Mouse (Mus musculus): ENCODE results near the gene Fkbp1a. TPM values are rescaled to one million over a fixed set of nuclear protein-coding genes. Genes with fewer than 3 reads are reported as not detected.
A peak's percentile ranks its signal among the peaks of the same experiment; 100 is the strongest.

Fkbp1a gene
- 3.4 and 4.3 TPM in 2 replicates for polyA plus RNA-seq (2012)

DNA sequence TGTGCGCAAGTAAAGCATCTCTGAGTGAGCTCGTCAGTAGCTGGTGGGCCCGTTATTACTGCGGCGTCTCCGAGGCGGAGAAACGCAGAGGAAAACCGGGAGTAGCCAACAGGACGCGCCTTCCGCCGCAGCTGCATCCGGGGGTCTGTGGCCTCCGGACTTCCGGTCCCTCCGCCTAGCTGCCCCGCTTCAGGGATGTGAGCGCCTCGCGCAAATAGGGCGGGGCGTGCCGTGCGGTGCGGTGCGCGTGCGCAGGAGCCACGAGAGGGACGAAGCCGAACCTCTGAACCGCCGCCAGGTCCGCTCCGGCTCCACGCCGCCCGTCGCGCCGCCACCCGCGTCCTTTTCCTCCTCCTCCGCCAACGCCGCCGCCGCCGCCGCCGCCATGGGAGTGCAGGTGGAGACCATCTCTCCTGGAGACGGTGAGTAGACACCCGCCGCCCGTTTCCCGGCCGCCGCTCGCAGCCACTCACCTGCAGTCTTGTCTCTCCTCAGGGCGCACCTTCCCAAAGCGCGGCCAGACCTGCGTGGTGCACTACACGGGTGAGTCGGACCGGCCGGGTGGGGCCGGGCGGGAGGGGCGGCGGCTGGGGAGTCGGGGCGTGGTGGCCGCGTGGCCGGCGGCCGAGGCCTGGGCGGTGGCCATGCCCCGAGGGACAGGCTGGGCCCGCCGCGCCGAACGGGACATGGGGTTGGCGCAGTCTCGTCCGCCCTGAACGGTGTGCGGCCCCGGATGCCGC, at the start of gene Fkbp1a:
Fkbp1a (plus strand) TSS at position 161 of the 740 bp plus-strand sequence.
- TF ChIP-seq GATA1 (IDR thresholded peaks at IDR 0.05; ENCODE audit: low read length), result no peak
- TF ChIP-seq TAL1 (IDR thresholded peaks at IDR 0.05; ENCODE audit: low read length), result no peak

DNA sequence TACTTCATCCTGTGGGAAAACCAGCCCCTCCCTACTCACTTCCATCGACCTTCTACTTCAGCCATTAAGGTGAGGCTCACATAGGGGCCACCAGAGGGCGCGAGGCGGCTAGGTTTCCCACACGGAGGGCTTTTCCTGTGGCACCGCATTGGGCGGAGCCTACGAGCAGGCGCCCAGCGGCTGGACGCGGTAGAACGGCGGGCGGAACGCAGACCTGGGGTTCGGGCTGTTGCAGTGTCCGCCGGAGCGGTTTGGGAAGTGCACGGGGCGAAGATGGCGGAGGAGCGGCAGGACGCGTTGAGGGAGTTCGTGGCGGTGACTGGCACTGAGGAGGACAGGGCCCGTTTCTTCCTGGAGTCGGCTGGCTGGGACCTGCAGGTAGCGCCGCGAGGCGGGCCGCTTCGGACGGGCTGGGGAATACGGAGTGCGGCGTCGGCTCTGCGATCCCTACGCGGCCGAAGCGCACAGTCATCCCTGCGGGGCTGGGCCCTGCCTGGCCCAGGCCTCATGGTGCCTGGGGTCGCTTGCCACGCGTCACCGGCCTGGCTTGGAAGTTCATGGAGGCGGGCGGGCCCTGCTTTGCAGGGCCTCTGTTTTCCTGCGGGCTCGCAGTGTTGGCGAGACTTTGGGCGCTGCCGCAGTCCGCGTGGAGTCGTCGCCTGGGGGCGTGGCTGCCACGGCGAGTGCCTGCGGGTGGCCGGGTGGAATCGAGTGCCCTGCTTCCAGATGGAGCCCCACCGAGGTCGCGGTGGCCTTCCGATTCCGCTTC, 48.1 kb upstream of the Fkbp1a start, which contains the start of gene Nsfl1c:
Nsfl1c (plus strand) TSS at position 148 of the 769 bp plus-strand sequence.
- TF ChIP-seq GATA1 (IDR thresholded peaks at IDR 0.05; ENCODE audit: low read length), result no peak
- no peak for TF ChIP-seq TAL1 (IDR thresholded peaks at IDR 0.05; ENCODE audit: low read length)

More for the DNA sequence above, at the start of gene Fkbp1a:
- H3K27me3 ChIP-seq (ENCODE audit: control insufficient read depth), result peaks cover 9% of the 10 kb centered on the region
- H3K4me1 ChIP-seq (ENCODE audit: control insufficient read depth), result peaks cover 32% of the 10 kb centered on the region
- peak within 1 kb of the TSS; percentile 70 for H3K4me3 ChIP-seq (replicated peaks)
- peaks cover 17% of the 10 kb centered on the region for H3K36me3 ChIP-seq (ENCODE audit: control insufficient read depth)
- no peaks in the 10 kb centered on the region for H3K9me3 ChIP-seq (ENCODE audit: control insufficient read depth, low read length)

DNA sequence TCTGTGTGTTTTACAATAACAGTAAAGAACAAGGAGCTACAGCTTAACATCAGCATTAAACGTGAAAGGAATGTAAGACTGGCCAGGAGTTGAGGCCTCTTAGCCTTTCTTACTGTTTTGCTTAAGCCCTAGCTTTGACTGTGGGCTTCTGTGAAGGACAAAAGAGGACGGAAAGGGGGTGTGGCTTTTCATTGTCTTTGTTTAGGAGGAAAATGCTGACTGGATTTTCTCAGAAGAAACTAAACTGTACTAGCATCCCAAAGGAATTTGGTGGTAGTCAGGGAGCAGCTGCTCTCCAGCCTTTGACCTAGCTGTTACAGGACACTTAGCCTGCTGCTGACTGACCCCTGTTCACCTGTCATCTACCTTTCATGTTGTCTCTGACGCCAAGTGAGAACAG, 43.9 kb upstream of the Fkbp1a start:
- peaks cover 35% of the 10 kb centered on the region for H3K4me1 ChIP-seq (ENCODE audit: control insufficient read depth)
- TF ChIP-seq TAL1 (IDR thresholded peaks at IDR 0.05; ENCODE audit: low read length) (no peak), GATA1 (IDR thresholded peaks at IDR 0.05; ENCODE audit: low read length) (no peak)
- no peaks in the 10 kb centered on the region for H3K9me3 ChIP-seq (ENCODE audit: control insufficient read depth, low read length)
- no peak overlapping the region for H3K4me3 ChIP-seq (replicated peaks)
- H3K36me3 ChIP-seq (ENCODE audit: control insufficient read depth), result peaks cover 52% of the 10 kb centered on the region
- H3K27me3 ChIP-seq (ENCODE audit: control insufficient read depth), result no peaks in the 10 kb centered on the region

More for the DNA sequence above, 48.1 kb upstream of the Fkbp1a start, which contains the start of gene Nsfl1c:
- peak within 1 kb of the TSS; percentile 80 for H3K4me3 ChIP-seq (replicated peaks)
- peaks cover 5% of the 10 kb centered on the region; the same call in 1 of the 2 replicates for H3K27me3 ChIP-seq (ENCODE audit: control insufficient read depth)
- no peaks in the 10 kb centered on the region for H3K9me3 ChIP-seq (ENCODE audit: control insufficient read depth, low read length)
- peaks cover 21% of the 10 kb centered on the region for H3K4me1 ChIP-seq (ENCODE audit: control insufficient read depth)
- peaks cover 23% of the 10 kb centered on the region for H3K36me3 ChIP-seq (ENCODE audit: control insufficient read depth)

DNA sequence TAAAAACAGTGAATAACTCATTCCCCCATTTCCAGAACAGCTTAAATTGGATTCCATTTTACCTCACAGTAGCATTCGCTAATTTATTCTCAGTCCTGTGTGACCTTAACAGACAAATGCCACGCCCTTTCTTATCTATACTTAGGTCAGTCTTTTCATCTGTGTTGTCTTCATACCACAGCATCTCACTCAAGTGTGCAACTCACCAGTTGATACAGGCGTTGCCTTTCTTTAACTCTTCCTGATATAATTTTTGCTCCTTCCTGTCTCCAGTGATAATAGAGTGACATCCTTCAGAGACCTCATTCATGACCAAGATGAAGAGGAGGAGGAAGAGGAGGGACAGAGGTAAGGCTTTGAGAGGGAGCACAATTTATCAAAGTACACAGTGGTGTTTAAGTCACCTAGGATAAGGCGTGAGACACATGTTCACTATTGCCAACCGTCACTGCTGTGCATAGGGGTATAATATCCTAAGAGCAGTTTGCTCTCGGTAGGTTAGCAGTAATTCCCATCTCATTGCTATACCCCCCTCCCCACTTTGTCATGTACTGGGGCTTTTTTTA, 41.8 kb upstream of the Fkbp1a start:
- Histone ChIP-seq H3K4me1 (ENCODE audit: control insufficient read depth) (peaks cover 20% of the 10 kb centered on the region), H3K27me3 (ENCODE audit: control insufficient read depth) (no peaks in the 10 kb centered on the region), H3K36me3 (ENCODE audit: control insufficient read depth) (peaks cover 71% of the 10 kb centered on the region), H3K9me3 (ENCODE audit: control insufficient read depth, low read length) (no peaks in the 10 kb centered on the region), H3K4me3 (replicated peaks) (no peak overlapping the region)
- TF ChIP-seq TAL1 (IDR thresholded peaks at IDR 0.05; ENCODE audit: low read length) (no peak), GATA1 (IDR thresholded peaks at IDR 0.05; ENCODE audit: low read length) (no peak)

GRCm38 (mm10) chr2:151504226-151504625, 38.1 kb upstream of the Fkbp1a start:
- H3K9me3 ChIP-seq (ENCODE audit: control insufficient read depth, low read length), result no peaks in the 10 kb centered on the region
- peaks cover 75% of the 10 kb centered on the region for H3K36me3 ChIP-seq (ENCODE audit: control insufficient read depth)
- no peak overlapping the region for H3K4me3 ChIP-seq (replicated peaks)
- peaks cover 14% of the 10 kb centered on the region for H3K4me1 ChIP-seq (ENCODE audit: control insufficient read depth)
- TF ChIP-seq TAL1 (IDR thresholded peaks at IDR 0.05; ENCODE audit: low read length), result no peak
- TF ChIP-seq GATA1 (IDR thresholded peaks at IDR 0.05; ENCODE audit: low read length), result no peak
- H3K27me3 ChIP-seq (ENCODE audit: control insufficient read depth), result no peaks in the 10 kb centered on the region

- Histone ChIP-seq H3K27me3 (ENCODE audit: control insufficient read depth) (no peaks in the 10 kb centered on the region), H3K4me3 (replicated peaks) (no peak overlapping the region), H3K9me3 (ENCODE audit: control insufficient read depth, low read length) (no peaks in the 10 kb centered on the region), H3K4me1 (ENCODE audit: control insufficient read depth) (no peaks in the 10 kb centered on the region), H3K36me3 (ENCODE audit: control insufficient read depth) (peaks cover 83% of the 10 kb centered on the region)
- TF ChIP-seq GATA1 (IDR thresholded peaks at IDR 0.05; ENCODE audit: low read length) (no peak), TAL1 (IDR thresholded peaks at IDR 0.05; ENCODE audit: low read length) (no peak)
These were observed 30.1 kb upstream of the Fkbp1a start for GRCm38 (mm10) chr2:151512199-151512598.

DNA sequence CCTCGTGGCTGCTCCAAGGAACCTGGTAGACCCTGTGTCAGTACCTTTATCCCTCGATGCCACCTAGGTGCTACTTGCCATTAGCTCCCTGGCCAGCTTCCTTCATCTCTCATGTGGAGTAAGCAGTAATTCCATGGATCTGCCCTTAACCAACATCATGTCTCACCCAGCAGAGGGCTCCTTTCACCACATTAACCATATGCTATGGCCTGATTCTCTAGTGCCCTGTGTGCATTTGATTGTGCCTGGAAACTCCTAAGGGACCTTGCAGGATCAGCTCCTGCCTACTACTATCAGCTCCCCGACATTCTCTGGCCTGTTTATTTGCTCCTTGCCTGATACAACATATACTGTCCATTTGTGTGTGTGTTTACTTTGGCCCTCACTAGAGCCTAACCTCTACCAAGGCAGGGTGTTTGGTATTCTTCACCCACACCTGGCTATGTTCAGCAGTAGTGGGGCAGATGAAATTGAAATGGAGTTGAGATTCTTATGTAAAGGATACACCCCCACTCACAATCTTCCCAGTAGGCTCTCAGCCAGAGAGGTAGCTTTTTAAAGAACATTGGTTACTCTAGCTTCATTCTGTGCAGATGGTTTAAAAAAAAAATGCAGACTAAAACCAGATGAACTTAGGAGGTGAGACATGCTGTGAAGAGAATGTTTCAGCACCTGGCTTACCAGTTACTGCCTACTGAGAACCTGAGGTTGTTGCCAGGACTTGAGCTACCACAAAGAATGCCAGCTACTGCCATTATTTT, 28.6 kb upstream of the Fkbp1a start:
- Histone ChIP-seq H3K27me3 (ENCODE audit: control insufficient read depth) (no peaks in the 10 kb centered on the region), H3K9me3 (ENCODE audit: control insufficient read depth, low read length) (no peaks in the 10 kb centered on the region), H3K4me1 (ENCODE audit: control insufficient read depth) (no peaks in the 10 kb centered on the region), H3K4me3 (replicated peaks) (no peak overlapping the region), H3K36me3 (ENCODE audit: control insufficient read depth) (peaks cover 74% of the 10 kb centered on the region)
- TF ChIP-seq TAL1 (IDR thresholded peaks at IDR 0.05; ENCODE audit: low read length), result no peak
- TF ChIP-seq GATA1 (IDR thresholded peaks at IDR 0.05; ENCODE audit: low read length), result no peak

- TF ChIP-seq TAL1 (IDR thresholded peaks at IDR 0.05; ENCODE audit: low read length) (no peak), GATA1 (IDR thresholded peaks at IDR 0.05; ENCODE audit: low read length) (no peak)
- Histone ChIP-seq H3K9me3 (ENCODE audit: control insufficient read depth, low read length) (no peaks in the 10 kb centered on the region), H3K36me3 (ENCODE audit: control insufficient read depth) (peaks cover 23% of the 10 kb centered on the region), H3K4me1 (ENCODE audit: control insufficient read depth) (0 out of 2 replicates have a peak, but pooled peaks cover under 1% of the 10 kb centered on the region), H3K4me3 (replicated peaks) (no peak overlapping the region), H3K27me3 (ENCODE audit: control insufficient read depth) (no peaks in the 10 kb centered on the region)
These were observed 23.3 kb upstream of the Fkbp1a start for GRCm38 (mm10) chr2:151519000-151519399.

Measured in erythroblast, embryonic 14.5 days (primary cell).